ENCODE assay signal across 8 mouse cellular contexts in genomic region chr17:23563595-23564367, GRCm38 (mm10). TPM values are rescaled to one million over a fixed set of nuclear protein-coding genes. Genes with fewer than 3 reads are reported as not detected.
DNase-seq lines count a peak whose midpoint lies in the region; ATAC-seq lines count a peak whose summit lies in the region.

Zfp213 (minus strand) TSS chr17:23564238.

- H3K4me2 ChIP-seq in hindbrain, embryonic 12.5 days (replicated peaks) = peak within 1 kb of the TSS; percentile 78

- H3K4me1 ChIP-seq in hindbrain, embryonic 12.5 days = peaks cover 13% of the 10 kb centered on the region

- peaks cover 23% of the 10 kb centered on the region for H3K36me3 ChIP-seq in hindbrain, embryonic 12.5 days

- H3K4me3 ChIP-seq in hindbrain, embryonic 12.5 days = peak within 1 kb of the TSS; percentile 78

- ATAC-seq in hindbrain, embryonic 12.5 days (ENCODE audit: low FRiP score) = peak; percentile 97

- H3K27ac ChIP-seq in hindbrain, embryonic 12.5 days = peak within 1 kb of the TSS; percentile 94

- peak within 1 kb of the TSS; percentile 94 for H3K9ac ChIP-seq in hindbrain, embryonic 12.5 days

- 2% methylated on average over 58 of the region's 59 CpGs for WGBS in hindbrain, embryonic 12.5 days

- H3K27me3 ChIP-seq in hindbrain, embryonic 12.5 days = no peaks in the 10 kb centered on the region

- DNase-seq in Muller cell, postnatal 12 days (ENCODE audit: inconsistent ontology term) = peak; percentile 99
- DNase-seq in cerebellum, adult 9-11 months = peak; percentile 97
- DNase-seq in frontal cortex, postnatal 10 days (ENCODE audit: low spot score in 2 of 2) = peak; percentile 91 to 95
- peak; percentile 91 to 95 for DNase-seq in layer of hippocampus, postnatal 25 days (ENCODE audit: extremely low spot score in 1 of 2, low spot score in 1 of 2)
- DNase-seq in lung, postnatal 25 days (ENCODE audit: low spot score) = peak; percentile 96
- peak; percentile 97 for DNase-seq in retina, embryonic 14.5 days (ENCODE audit: low spot score)
- peak; percentile 97 for DNase-seq in thymus, postnatal 4 days

- H3K9me3 ChIP-seq in hindbrain, embryonic 12.5 days (replicated peaks) = no peaks in the 10 kb centered on the region

RNA-seq across cellular contexts. Expression of gene Zfp213, which starts in this region (rescaled TPM):
- 20.8 and 21.3 TPM in 2 replicates for polyA plus RNA-seq in hindbrain, embryonic 12.5 days (2016; fragmentation: Nextera tagmentation; extraction: Ambion mirVana)
- total RNA-seq in layer of hippocampus, postnatal 25 days (2021) = 1 to 10 TPM; 5.5 to 7.6 TPM

Comparison
In these comparisons a context has a peak if more than half of its experiments do, and no peak if none do; other contexts are left out.
1. Peak in every context shown above with its lines: DNase-seq, ATAC-seq, H3K4me3 ChIP-seq and H3K27ac ChIP-seq.